Mouse (Mus musculus) lung, postnatal 14 days (tissue): ENCODE results near the gene Mical3.
A peak's percentile ranks its signal among the peaks of the same experiment; 100 is the strongest.

Experiments
- DNase-seq: peaks from one replicate; pipeline ENCODE4 v3.0.0; 2021

The Mical3 gene

DNA sequence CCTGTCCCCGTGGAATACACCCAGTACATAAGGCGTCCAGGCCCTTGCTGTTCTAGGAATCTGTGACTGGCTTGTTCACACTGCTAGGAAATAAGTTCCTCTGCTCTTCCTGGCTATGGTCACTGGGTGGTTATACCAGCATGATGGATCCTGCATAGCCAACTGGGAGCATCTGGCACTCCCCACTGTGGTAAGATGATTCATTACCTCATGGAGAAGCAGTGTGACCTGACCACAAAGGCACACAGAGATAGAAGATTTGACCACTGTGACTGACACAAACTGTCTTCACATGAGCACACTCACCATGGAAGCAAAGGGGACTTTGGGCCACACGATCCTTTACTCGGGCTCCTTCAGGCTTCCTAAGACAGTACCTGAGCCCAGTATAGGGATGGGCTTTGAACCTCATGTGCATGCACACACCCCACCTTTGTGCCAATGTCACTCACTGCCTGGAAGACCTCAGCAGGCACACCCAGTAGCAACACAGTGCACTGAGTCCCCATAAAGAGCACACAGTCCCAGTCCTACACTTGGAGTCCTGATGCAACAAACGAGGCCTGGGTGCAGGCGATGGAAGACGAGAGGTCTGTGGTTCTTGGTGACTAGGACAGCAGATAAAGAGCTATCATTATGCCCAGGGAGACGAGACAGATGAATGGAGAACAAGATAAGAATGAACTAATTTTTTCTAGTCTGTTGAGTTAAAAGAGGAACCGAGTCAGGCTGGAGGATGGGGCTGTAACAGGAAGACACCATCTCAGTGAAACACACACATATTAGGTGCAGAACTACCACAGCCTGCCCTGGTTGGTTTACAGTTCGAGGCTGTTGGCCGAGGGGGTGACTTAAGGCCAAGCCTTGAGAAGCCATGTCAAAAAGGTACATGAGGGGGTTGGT, 174.3 kb downstream of the Mical3 start:
- no peak for DNase-seq

DNA sequence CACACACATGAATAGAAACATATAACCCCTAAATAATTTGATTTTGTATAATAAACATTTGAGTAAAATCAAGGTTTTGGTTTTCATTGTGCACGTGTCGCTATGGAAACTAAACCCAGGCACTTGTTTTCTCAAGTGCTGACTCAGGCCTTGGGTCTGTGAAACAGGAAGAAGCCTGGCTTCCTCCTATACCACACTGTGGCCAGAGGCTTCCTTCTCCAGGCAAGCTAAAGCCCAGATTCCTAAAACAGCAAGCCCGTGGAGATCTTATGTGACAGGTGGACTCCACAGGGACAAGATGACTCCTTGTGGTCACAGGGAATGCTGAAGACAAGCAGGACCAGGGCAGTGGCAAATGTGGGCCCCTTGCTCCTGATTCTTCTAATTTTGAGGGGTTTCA, 175.6 kb downstream of the Mical3 start:
- DNase-seq, result peak; percentile 14

DNA sequence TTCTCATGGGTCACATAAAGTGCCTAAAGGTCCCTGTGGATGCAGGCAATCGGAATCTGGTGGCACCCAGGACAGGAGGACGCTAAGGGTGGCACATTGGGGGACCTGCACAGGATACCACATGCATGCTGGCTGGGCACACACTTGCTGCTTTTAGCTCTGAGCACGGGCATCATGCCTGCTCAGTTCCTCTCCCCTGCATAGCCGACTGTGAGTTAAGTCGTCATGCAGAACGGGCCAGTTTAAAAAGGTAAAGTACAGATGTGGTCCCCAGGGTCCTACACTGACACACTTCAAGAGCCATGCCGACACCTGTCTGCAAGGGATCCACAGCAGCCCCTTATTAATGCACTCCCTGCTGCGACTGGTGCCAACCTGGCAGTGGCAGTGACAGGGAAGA, 176.6 kb downstream of the Mical3 start:
- DNase-seq, result no peak

DNA sequence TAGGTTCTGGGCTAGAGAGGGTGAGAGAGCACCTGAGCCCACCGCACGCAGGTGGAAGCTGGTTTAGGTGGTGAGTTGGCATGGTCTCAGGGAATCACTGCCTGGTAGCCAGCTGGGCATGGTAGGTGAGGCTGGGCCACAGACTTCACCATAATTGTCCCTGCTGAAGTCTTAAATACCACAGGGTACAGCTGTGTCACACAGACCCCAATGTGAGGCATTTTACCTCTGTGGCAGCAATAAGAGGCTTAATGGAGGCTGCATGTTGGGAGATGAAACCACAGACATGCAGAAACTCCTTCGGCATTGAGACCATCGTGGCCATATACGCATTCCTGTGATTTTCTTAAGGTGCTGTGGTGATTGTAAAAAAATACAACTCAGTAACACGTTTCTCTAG, 178.3 kb downstream of the Mical3 start:
- DNase-seq, result no peak

DNA sequence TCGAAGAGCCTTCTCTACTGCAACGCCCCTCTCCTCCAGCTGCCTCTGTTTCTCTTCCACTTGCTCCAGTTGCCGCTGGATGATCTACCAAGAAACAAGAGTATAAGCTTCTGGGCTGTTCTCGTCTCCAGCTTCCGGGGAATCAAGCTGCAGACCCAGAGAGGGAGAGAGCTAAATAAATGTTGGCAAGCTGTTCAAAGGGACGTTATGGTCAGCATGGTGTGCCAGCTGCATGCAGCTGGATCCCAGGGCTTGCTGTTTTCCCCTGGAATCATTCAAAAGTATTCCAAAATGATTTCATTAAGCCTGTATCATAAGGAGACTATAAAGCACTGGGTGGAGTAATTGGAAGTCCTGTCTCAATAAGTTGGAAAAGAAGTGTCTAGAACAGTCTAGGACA, 179.5 kb downstream of the Mical3 start:
- DNase-seq, result peak; percentile 26

DNA sequence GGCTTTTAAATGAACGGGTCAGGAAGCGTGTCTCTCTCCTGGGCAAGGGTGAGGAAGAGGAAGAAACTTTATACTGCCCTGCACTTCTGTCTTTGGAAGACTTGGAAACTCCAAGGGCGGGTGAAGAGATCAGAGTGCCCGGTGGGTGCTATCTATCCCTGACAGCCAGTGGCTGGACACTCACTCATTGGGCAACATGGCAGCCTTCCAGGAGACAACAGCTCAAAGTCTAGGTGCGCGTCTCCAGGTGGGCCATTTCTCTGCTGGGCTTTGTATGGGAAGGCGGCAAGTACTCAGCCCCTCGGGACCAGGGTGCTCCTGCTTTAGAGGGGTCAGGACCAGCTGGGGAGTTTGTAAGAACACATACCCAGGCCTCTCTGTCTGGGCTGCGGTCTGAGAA, 185.3 kb downstream of the Mical3 start:
- DNase-seq, result no peak

DNA sequence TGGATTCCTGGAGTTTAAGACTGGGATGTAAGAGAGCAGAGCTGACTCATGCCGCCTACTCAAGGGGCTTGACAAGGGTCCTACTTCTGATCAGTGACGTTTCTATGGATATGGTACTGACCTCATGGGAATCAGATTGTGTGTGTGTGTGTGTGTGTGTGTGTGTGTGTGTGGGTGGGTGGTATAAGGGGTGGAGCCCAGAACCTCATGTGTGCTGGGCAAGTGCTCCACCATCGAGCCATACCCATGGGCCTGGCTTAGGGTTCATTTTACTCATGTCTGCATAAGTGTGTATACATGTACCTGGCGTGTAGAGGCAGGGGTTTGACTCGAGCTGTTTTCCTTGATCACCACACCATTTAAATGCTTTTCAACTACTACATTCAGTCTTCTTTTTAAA, 186.8 kb downstream of the Mical3 start:
- no peak for DNase-seq

DNA sequence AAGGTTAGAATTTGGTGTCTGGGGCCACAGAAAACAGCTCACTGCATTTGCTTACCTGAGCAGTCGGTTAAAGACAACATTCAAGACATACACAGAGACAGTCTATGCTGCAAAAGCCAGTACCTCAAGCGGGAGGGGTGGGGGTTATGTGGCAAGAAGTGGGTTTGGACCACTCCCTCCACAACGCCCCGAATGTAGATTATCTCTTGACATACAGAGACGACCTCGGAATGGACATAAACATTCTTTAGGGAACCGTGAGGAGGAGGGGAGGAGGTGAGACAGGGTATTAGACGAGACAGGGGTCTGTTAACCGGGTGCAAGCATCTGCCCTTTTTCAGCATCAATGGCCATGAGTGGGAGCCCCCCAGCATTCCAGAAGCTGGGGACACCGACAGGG, 187.2 kb downstream of the Mical3 start:
- no peak for DNase-seq

DNA sequence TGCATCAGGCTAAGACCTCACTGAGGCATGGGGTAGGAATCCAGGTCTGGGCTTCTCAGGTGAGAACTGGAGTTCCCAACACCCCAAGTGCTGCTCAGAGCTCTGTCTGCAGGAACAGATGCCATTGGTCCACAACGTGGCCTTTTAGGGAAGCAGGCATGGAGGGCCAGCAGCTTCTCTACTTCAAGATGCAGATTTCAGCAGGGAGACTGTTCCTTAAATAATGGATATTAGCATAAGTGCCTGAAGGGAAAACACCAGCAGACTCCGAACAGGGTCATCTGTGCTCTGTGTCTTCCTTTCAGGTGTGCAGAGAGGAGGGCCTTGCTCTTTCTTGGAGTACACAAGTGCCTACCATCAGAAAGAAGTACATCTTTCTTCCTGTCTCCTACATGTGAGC, 187.7 kb downstream of the Mical3 start:
- DNase-seq, result no peak

DNA sequence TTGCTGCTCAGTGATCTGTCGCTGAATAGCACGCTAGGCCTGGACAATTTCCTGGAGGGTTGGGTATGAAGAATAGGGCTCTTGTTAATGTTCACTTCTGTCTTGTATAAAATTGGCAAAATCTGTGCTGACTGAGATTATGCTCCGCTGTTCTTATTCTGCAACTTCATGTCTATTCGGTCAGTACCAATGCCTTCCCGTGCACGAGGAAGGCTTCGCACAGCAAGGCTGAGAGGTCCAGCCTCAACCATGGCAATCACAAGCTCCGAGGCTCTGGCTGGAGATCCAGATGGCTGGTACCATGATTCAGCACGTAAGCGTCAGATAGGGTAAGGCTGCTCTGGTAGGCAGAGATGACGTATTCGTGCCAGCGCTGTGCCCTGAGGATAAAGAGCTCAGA, 189.2 kb downstream of the Mical3 start:
- DNase-seq, result no peak

DNA sequence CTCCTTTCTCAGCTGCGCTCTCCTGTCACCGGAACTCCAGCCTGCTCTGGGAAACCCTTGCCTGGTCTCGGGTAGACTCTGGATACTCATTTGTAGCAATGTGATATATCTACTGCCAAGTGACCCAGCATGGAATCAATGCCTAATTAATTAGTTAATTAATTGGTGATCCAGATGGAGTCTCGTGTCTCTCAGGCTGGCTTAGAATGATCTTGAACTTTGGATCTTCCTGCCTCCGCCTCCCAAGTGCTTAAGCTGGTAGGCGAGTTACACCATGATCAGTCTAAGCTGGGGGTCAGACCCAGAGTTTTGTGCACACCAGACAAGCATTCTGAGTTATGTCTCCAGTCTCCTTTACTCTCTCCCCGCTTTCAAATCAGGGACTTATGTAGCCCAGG, 189.7 kb downstream of the Mical3 start:
- DNase-seq, result no peak

DNA sequence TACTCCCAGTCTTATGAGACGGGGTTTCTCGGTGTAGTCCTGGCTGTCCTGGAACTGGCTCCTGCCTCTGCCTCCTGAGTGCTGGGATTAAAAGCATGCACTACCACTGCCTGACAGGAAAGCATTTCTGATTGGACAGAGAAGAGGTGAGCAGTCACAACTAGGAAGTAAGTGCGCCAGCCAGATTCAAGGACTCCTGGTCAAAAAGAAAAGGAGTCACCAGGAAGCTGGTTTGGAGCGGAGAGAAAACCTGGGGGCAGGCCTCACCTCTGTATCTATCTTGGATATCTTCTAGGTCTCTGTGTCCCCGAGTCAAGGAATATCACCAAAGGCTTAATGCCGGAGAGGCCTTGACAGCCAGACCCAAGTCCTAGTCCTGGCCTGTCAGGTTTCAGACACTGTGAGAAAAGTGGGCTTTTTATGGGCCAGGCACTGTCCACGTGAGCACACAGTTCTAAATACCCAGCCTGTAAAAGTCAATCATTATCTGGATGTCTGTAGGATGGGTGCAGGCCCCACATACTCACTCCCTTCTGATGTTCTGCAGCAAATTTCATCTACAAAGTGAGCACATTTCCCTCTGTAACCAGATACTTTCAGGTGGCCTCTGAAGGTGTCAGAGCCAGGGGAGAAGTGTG, 190.2 kb downstream of the Mical3 start:
- DNase-seq, result no peak

DNA sequence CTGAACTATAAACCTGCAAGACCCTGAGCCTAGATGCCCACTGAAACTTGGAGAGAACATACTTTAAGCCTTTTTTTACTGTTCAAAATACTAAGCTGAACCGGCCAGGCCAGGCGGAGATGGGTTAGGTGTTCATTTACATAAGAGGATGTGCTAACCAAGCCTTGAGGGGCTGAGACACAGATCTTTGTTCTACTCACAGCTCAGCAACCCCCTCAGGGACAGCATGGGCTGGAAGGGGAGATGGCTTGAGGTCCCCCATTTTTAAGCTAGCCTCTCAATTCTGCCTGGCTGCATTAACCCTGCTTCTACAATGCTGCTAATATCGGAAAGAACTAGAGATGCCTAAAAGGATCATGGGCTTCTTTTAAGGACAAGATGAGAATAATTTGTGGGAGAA, 191.0 kb downstream of the Mical3 start:
- DNase-seq, result no peak

DNA sequence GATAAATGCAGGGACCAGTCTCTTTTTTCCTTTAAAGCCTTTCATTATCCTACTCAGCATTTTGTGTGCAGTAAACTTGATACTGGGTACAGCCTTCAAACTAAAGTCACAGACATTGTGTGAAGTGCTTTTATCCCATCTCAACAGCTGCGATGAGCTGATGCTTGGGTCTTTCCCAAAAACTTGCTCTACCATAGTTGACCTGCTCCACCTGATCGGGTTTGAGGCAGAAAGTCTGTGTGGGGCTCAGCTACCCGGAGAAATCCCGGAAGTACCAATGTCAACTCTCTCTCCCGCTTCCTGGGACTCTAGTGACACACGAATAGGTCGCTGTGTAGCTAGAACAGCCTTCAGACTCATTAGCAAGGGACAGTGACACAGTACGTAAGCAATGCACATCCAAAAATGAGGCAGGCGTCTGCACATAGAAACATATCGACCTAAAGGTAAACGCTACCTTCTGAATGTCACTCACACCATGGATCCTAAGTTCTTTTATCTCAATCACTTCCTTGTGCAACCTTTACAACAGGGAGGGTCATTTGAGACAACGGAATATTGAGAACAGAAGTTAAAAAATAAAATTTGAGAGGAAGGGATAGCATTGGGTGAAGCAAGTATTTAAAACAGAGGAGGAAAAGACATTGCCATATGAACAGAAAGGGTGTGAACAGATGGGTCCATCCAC, 191.9 kb downstream of the Mical3 start:
- no peak for DNase-seq

DNA sequence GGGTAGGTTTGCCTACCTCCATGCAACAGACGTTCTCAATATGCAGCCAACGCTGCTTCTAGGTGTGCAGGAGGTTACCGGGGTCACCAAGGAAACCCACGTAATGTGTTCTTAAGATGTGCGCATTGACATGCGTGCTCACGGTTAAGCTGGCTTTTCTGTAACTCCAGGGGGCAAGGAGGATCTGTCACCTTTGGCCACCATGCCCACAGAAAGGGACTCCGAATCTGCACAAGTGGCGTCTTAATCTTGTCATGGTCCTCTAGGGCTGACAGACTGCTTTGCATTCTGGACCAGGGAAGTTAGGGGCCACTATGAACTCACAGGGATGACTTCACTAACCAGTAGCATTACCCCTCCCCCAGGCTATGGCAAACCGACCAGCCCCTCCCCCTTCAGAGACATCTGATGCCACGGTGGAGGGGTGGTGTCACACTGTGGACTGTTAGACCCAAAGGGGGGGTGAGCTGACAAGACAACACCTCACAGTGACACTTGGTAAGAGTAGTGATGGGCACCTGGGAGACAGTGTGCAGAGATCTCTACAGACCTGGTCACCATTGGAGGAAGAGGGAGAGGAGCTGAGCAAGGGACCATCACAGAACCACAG, 192.7 kb downstream of the Mical3 start:
- no peak for DNase-seq

DNA sequence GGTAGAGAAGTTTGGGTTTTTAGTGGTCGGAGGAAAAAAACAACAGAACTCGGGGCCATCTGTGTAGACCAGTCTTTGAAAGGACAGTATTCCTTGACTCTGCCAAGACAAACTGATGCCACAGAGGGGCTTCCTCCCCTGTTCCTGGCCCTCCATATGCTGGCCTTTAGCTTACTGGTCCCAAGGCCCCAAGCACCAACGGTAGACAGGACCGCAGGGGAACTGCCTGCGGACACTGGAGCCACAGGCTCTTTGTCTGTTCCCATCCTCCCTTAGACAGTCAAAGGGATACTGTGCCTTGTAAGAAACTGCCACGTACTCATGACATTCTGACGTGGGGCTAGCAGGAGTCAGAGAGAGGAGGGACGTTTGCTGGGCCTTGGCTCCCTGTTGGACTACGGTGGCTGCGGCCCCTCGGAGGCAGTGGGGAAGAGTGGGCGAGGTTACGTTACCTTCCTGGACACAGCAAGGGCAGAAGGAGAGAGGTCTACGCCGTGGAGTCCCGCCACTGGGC, 193.6 kb downstream of the Mical3 start:
- no peak for DNase-seq

DNA sequence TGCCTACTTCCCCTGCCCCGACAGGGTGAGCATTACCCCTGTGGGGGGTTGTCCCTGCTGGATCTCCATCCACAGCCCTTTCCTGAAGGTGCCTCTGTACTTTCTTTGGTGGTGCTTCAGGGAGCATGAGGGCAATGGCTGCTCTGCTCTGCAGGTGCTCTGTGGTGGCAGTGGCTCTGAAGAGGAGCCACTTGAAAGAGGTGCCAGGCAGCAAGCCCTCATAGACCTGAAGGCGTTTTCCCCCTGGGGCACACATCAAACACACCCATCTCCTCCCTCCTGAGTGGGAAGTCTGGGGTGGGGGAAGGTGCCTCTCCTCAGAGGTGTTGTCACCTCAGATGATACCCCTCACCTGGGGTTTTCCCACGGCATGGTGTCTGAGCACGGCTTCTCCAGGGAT, 196.6 kb downstream of the Mical3 start:
- DNase-seq, result no peak

DNA sequence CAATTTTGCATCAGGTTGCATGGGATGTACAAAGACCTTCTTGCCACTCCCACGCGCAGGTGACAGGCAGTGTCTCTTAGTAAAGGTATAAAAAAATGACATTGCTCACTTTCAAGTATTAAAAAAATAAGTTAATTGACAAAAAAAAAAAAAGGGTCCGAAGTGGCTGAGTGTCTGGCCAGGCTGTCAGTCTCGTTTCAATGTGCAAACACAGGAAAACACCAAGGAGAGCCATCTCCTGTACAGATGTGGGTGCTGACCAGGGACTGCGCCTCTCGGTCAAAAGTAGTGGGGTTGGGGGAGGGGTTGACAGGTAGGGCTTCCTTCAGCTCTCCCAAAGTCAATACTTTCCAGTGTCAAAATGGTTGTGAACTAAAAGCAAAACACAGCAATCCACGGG, 197.1 kb downstream of the Mical3 start:
- DNase-seq, result no peak

DNA sequence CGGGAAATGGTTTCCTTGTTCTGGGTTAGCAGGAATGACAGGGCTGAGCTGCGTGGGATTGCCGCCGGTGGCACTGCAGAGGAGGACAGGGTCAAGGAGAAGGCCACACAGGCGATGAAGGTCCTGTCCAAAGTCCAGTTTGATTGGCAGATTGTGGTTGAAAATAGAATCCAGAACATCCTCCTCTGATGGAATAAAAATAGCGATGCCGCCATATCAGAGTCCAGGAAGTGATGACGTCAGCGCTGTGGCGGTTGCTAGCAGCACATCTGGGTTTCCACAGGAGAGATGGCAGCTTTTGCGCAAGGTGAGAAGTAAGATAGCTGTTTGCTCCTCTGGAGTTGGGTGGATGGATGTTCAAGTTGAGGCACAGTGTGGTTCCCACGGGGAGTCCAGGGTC, 198.2 kb downstream of the Mical3 start:
- DNase-seq, result no peak

DNA sequence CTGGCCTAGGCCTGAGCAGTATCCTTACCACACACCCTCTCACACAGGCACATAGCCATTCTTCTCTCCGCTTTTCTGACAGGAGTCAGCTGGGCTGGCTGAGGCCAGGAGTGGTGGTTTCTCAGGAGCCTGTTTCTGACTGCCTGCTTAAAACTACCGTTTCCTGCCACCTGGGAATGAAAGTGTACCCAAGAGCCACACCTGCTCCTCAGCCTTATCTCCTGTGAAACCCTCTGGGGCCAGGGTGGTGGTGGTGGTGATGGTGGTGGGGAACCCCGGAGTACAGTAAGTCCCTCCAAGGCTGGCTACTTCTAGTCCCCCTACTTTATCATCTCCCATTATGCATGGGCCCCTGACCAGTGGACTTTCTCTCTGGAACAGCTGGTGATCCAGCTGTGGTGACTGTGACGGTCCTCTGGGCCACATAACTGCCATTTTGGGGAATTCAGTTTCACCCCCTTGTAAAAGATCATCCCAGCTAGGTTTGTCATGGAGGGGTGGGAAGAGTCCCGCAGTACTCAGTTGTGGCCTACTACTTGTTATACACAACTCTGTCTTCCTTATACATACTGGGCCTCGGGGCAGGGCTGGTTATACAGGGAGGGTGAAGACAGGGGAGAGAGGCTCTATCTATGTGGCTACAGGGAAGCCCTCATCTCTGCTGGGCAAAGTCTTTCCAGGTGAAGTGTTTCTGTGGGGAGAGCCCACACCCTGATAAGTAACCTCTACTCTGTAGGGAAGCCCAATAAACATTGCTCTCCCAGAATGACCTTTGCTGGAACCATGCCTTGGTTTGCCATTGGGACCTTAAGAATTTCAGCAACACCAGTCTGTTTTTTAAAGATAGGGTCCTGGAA, 200.1 kb downstream of the Mical3 start:
- DNase-seq, result no peak

DNA sequence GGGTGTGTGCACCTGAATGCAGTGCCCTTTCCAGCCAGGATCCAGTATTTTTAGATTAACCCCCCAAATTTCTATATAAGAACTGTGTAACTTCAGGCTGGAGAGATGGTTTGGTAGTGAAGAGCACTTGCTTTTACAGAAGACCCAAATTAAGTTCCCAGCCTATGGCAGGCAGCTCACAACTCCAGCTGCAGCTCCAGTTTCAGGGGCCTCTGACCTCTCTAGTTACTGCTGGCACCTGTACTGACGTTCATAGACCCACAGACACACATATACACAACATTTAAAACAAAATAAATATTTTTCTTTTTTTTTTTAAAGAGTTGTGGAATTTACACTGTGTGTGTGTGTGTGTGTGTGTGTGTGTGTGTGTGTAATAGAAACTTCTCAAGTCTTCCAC, 201.4 kb downstream of the Mical3 start:
- no peak for DNase-seq

DNA sequence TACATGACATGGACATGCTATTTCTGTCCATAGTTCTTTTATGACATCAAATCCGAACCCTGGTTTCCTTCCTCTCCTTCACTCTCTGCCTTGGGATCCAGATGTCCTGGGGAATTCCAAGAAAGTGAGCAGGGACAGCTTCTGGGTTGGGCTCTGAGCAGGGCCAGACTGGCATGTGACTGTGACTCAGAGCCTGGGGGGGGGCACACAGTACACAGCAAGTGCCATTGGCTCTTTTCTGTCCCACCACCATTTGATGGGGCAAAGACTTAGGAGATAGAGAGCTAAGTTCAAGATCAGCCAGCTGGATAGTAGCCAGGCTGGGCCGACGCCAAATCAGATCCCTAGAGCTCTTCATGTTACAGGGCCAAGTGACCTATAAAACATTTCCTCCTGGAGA, 203.0 kb downstream of the Mical3 start:
- DNase-seq, result peak; percentile 48
